Mouse (Mus musculus) heart, embryonic 10.5 days (tissue): ENCODE measurements around the gene Eral1. TPM values are rescaled to one million over a fixed set of nuclear protein-coding genes. Genes with fewer than 3 reads are reported as not detected.

ENCODE experiments used
- DNase-seq: peaks from one replicate; pipeline ENCODE4 v3.0.0-alpha.2; 2017; ENCODE audit warnings: low spot score
- H3K27ac ChIP-seq: fragments of 300-500 bp; sonication (generic); 2 replicates; pipeline ENCODE4 v1.5.1; 2016; ENCODE audit warnings: mild to moderate bottlenecking
- H3K27me3 ChIP-seq: fragments of 300-500 bp; sonication (generic); 2 replicates; pipeline ENCODE4 v1.6.1; 2016; ENCODE audit warnings: mild to moderate bottlenecking; ENCODE audit not compliant: poor library complexity, insufficient read depth, severe bottlenecking
- H3K36me3 ChIP-seq: fragments of 300-500 bp; sonication (generic); 2 replicates; pipeline ENCODE4 v1.6.1; 2016; ENCODE audit warnings: mild to moderate bottlenecking, moderate library complexity
- H3K4me1 ChIP-seq: fragments of 300-500 bp; sonication (generic); 2 replicates; pipeline ENCODE4 v1.6.1; 2016; ENCODE audit warnings: mild to moderate bottlenecking
- H3K4me3 ChIP-seq: fragments of 300-500 bp; sonication (generic); 2 replicates; pipeline ENCODE4 v1.5.1; 2016; ENCODE audit warnings: mild to moderate bottlenecking, moderate library complexity
- H3K9me3 ChIP-seq: fragments of 300-500 bp; sonication (generic); 2 replicates; pipeline ENCODE4 v1.6.1; 2016; ENCODE audit warnings: mild to moderate bottlenecking, moderate library complexity
- WGBS: fragments of 180-500 bp; shearing (Covaris S2); methylation state at CpG from one replicate; pipeline ENCODE4 v1.1.7; 2016; 5-methylcytosine and 5-hydroxymethylcytosine counted together
- polyA plus RNA-seq: library from polyadenylated mRNA; unstranded; fragments of >200 nt; fragmentation: Nextera tagmentation; extraction: Ambion mirVana; gene quantifications from 2 replicates; pipeline ENCODE4 v1.2.1, GENCODE M21; 2016

Eral1 gene
- polyA plus RNA-seq, 1 experiment from 2014 or later = 35.6 TPM

GRCm38 (mm10) chr11:78104501-78104900 is 24.3 kb upstream of the Eral1 start:
- H3K27me3 ChIP-seq = no peaks in the 10 kb centered on the region
- 92% methylated on average over 5 of the region's 5 CpGs for WGBS
- no peak overlapping the region for H3K27ac ChIP-seq
- DNase-seq = no peak
- peaks cover 49% of the 10 kb centered on the region for H3K36me3 ChIP-seq
- no peaks in the 10 kb centered on the region for H3K9me3 ChIP-seq
- H3K4me3 ChIP-seq = no peak overlapping the region
- peaks cover 22% of the 10 kb centered on the region for H3K4me1 ChIP-seq

- WGBS = 60% methylated on average over 5 of the region's 5 CpGs
- peaks cover 24% of the 10 kb centered on the region for H3K4me1 ChIP-seq
- H3K9me3 ChIP-seq = no peaks in the 10 kb centered on the region
- no peaks in the 10 kb centered on the region for H3K27me3 ChIP-seq
- H3K4me3 ChIP-seq = no peak overlapping the region
- H3K36me3 ChIP-seq = peaks cover 54% of the 10 kb centered on the region
- DNase-seq = no peak
- no peak overlapping the region for H3K27ac ChIP-seq
These were observed 23.0 kb upstream of the Eral1 start for GRCm38 (mm10) chr11:78102958-78103747.

GRCm38 (mm10) chr11:78102142-78102541 is 22.0 kb upstream of the Eral1 start:
- H3K27ac ChIP-seq = no peak overlapping the region
- no peaks in the 10 kb centered on the region for H3K27me3 ChIP-seq
- 76% methylated on average over 5 of the region's 5 CpGs for WGBS
- DNase-seq = no peak
- no peak overlapping the region for H3K4me3 ChIP-seq
- peaks cover 44% of the 10 kb centered on the region for H3K36me3 ChIP-seq
- peaks cover 31% of the 10 kb centered on the region for H3K4me1 ChIP-seq
- no peaks in the 10 kb centered on the region for H3K9me3 ChIP-seq

- H3K27ac ChIP-seq = no peak overlapping the region
- peaks cover 45% of the 10 kb centered on the region for H3K4me1 ChIP-seq
These were observed 20.6 kb upstream of the Eral1 start for GRCm38 (mm10) chr11:78100746-78101145.

GRCm38 (mm10) chr11:78097077-78097476 is 16.9 kb upstream of the Eral1 start:
- H3K27me3 ChIP-seq = no peaks in the 10 kb centered on the region
- peaks cover 46% of the 10 kb centered on the region for H3K4me1 ChIP-seq
- peak overlapping the region; percentile 82 for H3K27ac ChIP-seq
- peak overlapping the region; percentile 86 for H3K4me3 ChIP-seq
- DNase-seq = no peak
- H3K9me3 ChIP-seq = no peaks in the 10 kb centered on the region
- WGBS = 7% methylated on average over 3 of the region's 3 CpGs
- peaks cover 19% of the 10 kb centered on the region; the same call in 1 of the 2 replicates for H3K36me3 ChIP-seq

More at GRCm38 (mm10) chr11:78100746-78101145, 20.6 kb upstream of the Eral1 start:
- H3K4me3 ChIP-seq = 0 out of 2 replicates have a peak overlapping the region, but pooled peaks have one; percentile 3
- peaks cover 31% of the 10 kb centered on the region; the same call in 1 of the 2 replicates for H3K36me3 ChIP-seq
- H3K9me3 ChIP-seq = no peaks in the 10 kb centered on the region
- no peaks in the 10 kb centered on the region for H3K27me3 ChIP-seq
- WGBS = 84% methylated on average over 11 of the region's 11 CpGs
- no peak for DNase-seq

- DNase-seq = no peak
- Histone ChIP-seq H3K4me1 (peaks cover 31% of the 10 kb centered on the region), H3K9me3 (no peaks in the 10 kb centered on the region), H3K27me3 (no peaks in the 10 kb centered on the region), H3K4me3 (peak overlapping the region; percentile 86), H3K36me3 (peaks cover 11% of the 10 kb centered on the region; the same call in 1 of the 2 replicates), H3K27ac (peak overlapping the region; percentile 95)
- 24% methylated on average over 5 of the region's 5 CpGs for WGBS
These were observed 14.9 kb upstream of the Eral1 start for GRCm38 (mm10) chr11:78095144-78095516.

- H3K27ac ChIP-seq = peak within 1 kb of the TSS; percentile 95
- H3K36me3 ChIP-seq = peaks cover 7% of the 10 kb centered on the region; the same call in 1 of the 2 replicates
- WGBS = under 1% methylated on average over 38 of the region's 38 CpGs
These were observed 14.4 kb upstream of the Eral1 start, which contains the start of gene Fam222b for GRCm38 (mm10) chr11:78094504-78095143. Gene Fam222b, plus strand, starts transcription at chr11:78094660.

GRCm38 (mm10) chr11:78094137-78094503 is 13.9 kb upstream of the Eral1 start:
- H3K27ac ChIP-seq = peak overlapping the region; percentile 95
- WGBS = 50% methylated on average over 11 of the region's 11 CpGs
- peaks cover 4% of the 10 kb centered on the region; the same call in 1 of the 2 replicates for H3K36me3 ChIP-seq

More at GRCm38 (mm10) chr11:78094504-78095143, 14.4 kb upstream of the Eral1 start, which contains the start of gene Fam222b:
- peak; percentile 97 for DNase-seq
- Histone ChIP-seq H3K9me3 (no peaks in the 10 kb centered on the region), H3K4me3 (peak within 1 kb of the TSS; percentile 86), H3K27me3 (no peaks in the 10 kb centered on the region), H3K4me1 (peaks cover 28% of the 10 kb centered on the region)

GRCm38 (mm10) chr11:78087756-78088281 is 7.6 kb upstream of the Eral1 start:
- H3K27ac ChIP-seq = no peak overlapping the region; the same call in 1 of the 2 replicates

More at GRCm38 (mm10) chr11:78094137-78094503, 13.9 kb upstream of the Eral1 start:
- no peak for DNase-seq
- Histone ChIP-seq H3K4me3 (peak overlapping the region; percentile 86), H3K27me3 (no peaks in the 10 kb centered on the region), H3K4me1 (peaks cover 28% of the 10 kb centered on the region), H3K9me3 (no peaks in the 10 kb centered on the region)

GRCm38 (mm10) chr11:78086925-78087479 is 6.8 kb upstream of the Eral1 start:
- 77% methylated on average over 4 of the region's 4 CpGs for WGBS
- Histone ChIP-seq H3K36me3 (no peaks in the 10 kb centered on the region), H3K27me3 (no peaks in the 10 kb centered on the region), H3K4me1 (peaks cover 7% of the 10 kb centered on the region), H3K9me3 (no peaks in the 10 kb centered on the region), H3K27ac (no peak overlapping the region), H3K4me3 (no peak overlapping the region)
- no peak for DNase-seq

More at GRCm38 (mm10) chr11:78087756-78088281, 7.6 kb upstream of the Eral1 start:
- Histone ChIP-seq H3K27me3 (no peaks in the 10 kb centered on the region), H3K4me1 (peaks cover 7% of the 10 kb centered on the region), H3K4me3 (no peak overlapping the region), H3K36me3 (no peaks in the 10 kb centered on the region), H3K9me3 (no peaks in the 10 kb centered on the region)
- no peak for DNase-seq
- 60% methylated on average over 5 of the region's 5 CpGs for WGBS

GRCm38 (mm10) chr11:78083595-78083994 is 3.4 kb upstream of the Eral1 start:
- peaks cover 11% of the 10 kb centered on the region for H3K4me1 ChIP-seq

GRCm38 (mm10) chr11:78074666-78075065 is 5.5 kb downstream of the Eral1 start:
- Histone ChIP-seq H3K27ac (peak overlapping the region; percentile 2; the same call in 1 of the 2 replicates), H3K4me3 (0 out of 2 replicates have a peak overlapping the region, but pooled peaks have one; percentile 1), H3K4me1 (peaks cover 25% of the 10 kb centered on the region), H3K9me3 (no peaks in the 10 kb centered on the region), H3K27me3 (no peaks in the 10 kb centered on the region), H3K36me3 (peaks cover 64% of the 10 kb centered on the region)
- 80% methylated on average over 4 of the region's 4 CpGs for WGBS
- no peak for DNase-seq

More at GRCm38 (mm10) chr11:78083595-78083994, 3.4 kb upstream of the Eral1 start:
- Histone ChIP-seq H3K27ac (no peak overlapping the region), H3K4me3 (no peak overlapping the region), H3K36me3 (no peaks in the 10 kb centered on the region), H3K9me3 (no peaks in the 10 kb centered on the region), H3K27me3 (no peaks in the 10 kb centered on the region)
- DNase-seq = no peak
- WGBS = 8% methylated on average over 1 of the region's 1 CpGs
